Mouse (Mus musculus) forelimb bud, embryonic 11.5 days (tissue): ENCODE data around the gene Klhl1.
A peak's percentile ranks its signal among the peaks of the same experiment; 100 is the strongest.
"Not testable (repeated sequence)": the region's sequence is repeated elsewhere in the genome, so short reads cannot be mapped to it uniquely, and the experiment has no call there.

Experiments
- DNase-seq: peaks from one replicate; pipeline ENCODE4 v3.0.0-alpha.2; 2012; ENCODE audit warnings: low read depth, low spot score

Gene Klhl1

GRCm38 (mm10) chr14:96518954-96519682 is at the start of gene Klhl1:
Gene Klhl1 (minus strand): TSS chr14:96519102.
- DNase-seq: no peak

DNA sequence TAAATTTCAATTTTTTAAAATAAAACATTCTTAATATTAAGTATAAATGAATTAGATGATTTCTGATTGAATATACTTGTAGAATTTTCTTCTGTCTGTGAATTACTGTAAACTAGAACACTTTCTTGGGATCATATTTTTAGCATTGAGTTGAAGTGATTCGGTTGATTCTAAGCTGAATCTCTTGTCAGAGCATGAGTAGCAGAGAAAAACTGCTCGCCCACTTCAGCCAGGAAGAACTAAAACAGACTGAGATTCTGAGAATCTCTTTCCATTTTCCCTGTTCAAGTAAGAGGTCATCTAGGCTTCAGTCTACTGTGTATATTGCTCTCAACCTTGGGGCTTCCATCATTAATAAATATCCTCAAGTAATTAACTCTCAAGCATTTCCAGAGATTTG is 34.8 kb upstream of the Klhl1 start:
- no peak for DNase-seq

- peak; percentile 18 for DNase-seq
These were observed 550 bp downstream of the Klhl1 start for GRCm38 (mm10) chr14:96518151-96518953.

- DNase-seq: no peak
These were observed 1.2 kb downstream of the Klhl1 start for GRCm38 (mm10) chr14:96517727-96518126.

GRCm38 (mm10) chr14:96499936-96500335 is 19.0 kb downstream of the Klhl1 start:
- DNase-seq: no peak

DNA sequence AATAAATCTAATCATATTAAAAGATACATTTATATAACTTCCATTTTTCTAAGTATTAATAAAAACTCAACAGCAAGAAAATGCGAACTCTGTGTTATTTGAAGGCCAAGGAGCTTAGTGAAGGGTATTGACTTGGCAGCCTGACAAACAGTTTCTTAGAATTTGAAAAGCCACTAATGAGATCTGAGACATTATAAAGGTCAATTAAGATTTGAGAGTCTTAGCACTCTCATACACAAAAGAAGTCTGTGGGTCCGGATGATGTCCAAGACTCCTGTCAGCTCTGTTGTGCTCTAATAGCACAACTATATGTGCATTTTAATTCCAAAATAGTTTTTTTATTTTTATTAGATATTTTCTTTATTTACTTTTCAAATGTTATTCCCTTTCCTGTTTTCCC is 47.1 kb downstream of the Klhl1 start:
- DNase-seq: no peak

DNA sequence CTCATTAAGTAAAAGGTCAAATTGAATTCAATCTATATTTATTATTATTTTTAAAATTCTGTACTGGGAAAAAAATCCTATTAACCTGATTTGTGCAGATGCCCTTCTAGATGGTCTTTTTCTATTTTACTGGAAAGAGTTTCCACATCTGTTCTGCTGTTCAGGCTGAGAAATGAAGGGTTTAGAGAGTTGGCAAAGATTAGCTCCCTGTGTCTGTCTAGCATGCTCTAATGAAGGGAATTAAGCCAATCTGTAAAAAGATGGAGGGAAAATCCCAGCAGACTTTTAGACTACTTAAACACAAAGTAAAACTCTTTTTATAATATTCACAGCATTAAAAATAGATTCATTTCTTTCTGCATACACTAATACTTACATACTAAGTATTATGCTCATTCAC is 47.6 kb downstream of the Klhl1 start:
- DNase-seq: no peak

DNA sequence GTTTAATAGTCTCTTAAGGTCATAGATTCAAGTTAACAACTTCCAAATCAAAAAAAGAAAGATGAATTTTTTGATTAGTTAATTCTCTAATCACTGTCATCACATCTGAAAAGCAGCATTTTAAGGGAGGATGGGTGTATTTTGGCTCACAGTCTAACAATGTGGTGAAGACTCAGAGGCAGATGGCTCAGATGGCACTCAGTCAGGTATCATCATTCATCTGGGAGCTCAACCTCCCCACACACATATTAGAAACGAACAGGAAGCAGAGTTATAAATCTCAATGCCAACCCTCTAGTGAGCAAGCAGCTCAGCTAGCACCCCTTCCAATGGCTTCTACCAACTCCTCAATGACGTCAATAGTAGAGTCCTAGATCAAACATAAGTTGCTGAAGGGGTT is 57.1 kb downstream of the Klhl1 start:
- DNase-seq: no peak

- no peak for DNase-seq
These were observed 126.7 kb downstream of the Klhl1 start for GRCm38 (mm10) chr14:96392032-96392737.

DNA sequence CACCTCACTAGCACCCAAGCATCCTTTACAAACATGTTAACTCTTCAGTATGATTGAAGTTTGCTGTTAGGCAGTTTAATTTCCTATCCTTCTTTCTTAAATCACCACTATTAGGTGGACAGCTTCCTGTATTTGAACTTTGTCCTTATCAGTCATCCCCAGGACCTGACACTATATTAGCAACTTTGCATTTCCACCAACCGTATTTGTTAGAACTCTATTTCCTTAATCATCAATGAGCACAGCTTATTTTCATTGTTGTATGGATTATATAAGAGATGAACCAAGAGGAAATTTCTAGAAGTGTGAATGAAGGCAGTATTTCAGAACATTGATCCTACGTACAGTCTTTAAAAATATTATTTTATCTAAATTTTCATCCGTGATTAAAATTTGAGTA is 156.2 kb downstream of the Klhl1 start:
- DNase-seq: no peak

GRCm38 (mm10) chr14:96348220-96348619 is 170.7 kb downstream of the Klhl1 start:
- DNase-seq: no peak

DNA sequence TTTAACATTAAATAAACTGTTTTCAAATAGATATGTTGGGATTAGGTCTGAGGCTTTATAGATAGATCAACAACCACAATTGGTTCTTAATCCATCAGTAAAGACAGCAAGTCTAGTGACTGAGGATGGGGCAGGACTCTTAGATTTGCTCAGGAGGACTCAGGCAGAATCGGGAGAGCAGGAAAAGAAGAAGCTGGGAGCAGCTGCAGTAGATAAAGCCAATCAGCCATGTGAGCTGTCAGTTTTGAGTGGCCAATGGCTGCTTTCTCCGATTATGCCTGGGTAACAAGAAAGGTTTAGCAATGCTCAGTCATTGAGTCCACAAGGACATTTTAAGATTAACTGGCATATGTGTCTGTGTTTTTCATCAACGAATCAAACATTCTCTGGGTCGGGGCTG is 187.8 kb downstream of the Klhl1 start:
- DNase-seq: no peak

DNA sequence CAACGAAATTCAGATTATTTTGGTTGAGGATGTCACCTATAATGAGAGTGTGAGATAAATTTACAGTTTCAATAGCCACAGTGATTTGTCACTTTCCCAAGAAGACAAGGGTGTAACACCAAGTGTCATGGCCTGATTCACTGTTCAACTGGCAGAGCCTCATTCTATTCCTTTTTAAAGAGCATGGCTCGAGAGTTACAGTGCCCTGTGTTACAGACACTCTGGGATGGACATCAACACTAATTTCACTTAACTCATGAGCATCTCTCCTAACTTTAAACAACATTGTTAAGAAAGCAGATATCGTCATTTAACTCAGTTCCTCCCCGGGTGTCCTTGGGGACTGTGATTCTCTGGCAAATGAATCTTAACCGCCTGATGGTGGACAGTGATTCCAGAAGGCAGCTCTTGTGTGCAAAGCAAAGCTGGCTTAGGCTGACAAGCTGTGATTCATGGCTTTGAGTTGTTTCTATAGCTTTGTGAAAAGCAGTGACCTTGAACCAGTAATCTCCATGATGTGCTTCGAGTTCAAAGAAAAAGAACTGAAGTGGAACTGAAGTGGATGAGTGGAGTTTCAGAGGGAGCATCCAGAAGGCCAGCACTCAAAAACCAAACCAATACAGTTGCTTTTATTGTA is 301.0 kb downstream of the Klhl1 start:
- DNase-seq: no peak

DNA sequence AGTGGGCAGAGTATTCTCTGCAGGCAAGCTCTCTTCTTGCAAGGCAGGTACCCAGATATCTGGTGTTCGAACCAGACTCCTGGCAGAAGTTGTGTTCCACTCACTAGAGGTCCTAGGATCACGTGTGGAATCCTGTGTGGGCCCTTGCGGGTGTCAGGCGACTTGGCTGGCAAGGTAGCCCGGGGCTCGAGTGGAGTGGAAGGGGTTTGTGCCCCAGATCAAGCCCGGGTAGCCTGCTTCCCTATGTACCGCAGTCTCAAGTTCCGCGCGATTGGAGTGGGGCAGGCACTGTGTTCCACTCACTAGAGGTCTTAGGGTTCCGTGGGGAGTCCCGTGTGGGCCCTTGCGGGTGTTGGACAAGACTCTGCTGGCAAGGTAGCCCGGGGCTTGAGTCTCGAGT is 324.1 kb downstream of the Klhl1 start:
- DNase-seq: not testable (repeated sequence)

DNA sequence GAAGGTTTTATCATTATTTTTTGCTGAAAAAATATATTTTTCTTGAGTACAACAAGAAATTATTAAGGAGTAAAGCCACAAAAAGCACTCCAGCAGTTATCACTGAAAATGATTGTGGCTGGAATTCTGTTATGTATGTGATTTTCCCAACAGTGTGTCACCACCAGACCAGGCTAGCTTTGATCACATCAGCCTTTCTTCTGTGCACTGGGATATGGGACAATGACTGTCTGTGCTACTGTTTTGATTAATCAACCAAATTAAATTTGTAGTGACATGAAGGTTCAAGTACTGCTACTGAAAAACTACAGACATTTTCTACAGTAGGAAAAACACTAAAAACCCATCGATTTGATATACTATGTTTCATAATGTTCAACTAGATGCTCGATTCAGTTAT is 344.4 kb downstream of the Klhl1 start:
- no peak for DNase-seq

DNA sequence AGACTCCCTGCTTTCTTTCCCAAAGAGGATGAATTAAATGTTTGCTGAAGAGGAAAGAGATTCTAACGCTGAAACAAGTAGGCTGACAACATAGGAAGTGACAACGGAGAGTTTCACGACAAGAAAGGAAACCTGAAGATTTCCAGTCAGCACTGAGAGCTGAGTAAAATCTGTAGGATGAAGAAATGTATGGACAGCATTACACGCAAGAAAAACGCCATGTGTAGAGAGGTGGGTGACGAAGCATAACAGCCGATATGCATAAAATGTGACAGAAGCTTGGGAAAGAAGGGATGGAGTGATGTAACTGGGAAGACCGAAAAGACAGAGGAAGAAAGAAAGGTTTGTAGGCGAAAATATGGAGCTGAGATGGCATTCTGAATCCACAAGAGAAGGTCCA is 375.8 kb downstream of the Klhl1 start:
- no peak for DNase-seq

GRCm38 (mm10) chr14:96140246-96140645 is 378.7 kb downstream of the Klhl1 start:
- DNase-seq: no peak

DNA sequence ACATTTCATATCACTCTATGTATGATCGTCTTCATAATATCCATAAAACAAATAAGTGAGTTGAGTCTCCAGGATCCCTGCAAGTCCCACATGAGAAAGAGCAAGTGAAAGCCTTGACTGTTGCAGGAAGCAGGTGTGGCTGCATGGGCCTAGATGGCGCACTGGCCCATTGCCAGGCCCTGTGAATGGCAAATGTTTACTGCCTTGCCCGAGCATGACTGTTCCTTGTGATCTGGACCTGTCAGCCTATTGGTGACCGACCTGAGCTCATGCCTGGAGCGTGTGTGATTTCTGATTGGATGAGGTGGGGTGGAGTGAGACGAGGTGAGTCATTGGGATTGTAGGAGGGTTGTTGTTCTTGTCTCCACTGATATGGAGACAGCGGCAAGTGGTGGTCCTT is 411.5 kb downstream of the Klhl1 start:
- DNase-seq: no peak

DNA sequence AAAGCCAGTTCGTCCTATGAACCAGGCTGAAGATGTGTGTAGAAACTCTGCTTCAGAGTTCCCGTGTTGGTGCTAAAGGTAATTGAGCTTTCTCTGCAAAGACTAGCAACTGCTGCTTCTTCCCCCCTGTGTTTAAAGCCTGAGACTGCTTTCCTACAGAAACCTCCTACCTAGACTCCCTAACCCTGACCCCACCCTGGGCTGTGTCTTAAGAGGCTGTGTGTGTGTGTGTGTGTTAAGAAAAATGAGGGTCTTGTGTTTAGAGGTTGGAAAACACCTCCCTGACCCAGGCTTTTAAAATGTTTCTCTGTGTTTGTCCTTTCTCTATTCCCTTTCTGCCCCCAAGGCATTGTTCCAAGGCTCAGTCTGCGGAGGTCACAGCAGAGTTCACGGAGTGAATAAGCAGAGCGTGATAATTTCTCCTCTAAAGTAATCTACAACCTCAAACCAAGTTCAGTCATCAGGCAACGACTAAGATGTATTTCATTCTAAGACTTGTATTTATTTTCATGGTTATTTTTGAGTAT is 437.2 kb downstream of the Klhl1 start:
- DNase-seq: no peak

- DNase-seq: no peak
These were observed 453.0 kb downstream of the Klhl1 start for GRCm38 (mm10) chr14:96065884-96066283.
